Mouse (Mus musculus): ENCODE measurements around the gene Pgpep1l.

Gene Pgpep1l

GRCm38 (mm10) chr7:68262612-68263200 lies 1.3 kb downstream of the Pgpep1l start:
- no peak for DNase-seq (ENCODE audit: extremely low read depth, low read depth)

- DNase-seq (ENCODE audit: extremely low read depth, low read depth), result no peak
These were observed 4.4 kb downstream of the Pgpep1l start for GRCm38 (mm10) chr7:68259523-68260081.

- no peak for DNase-seq (ENCODE audit: extremely low read depth, low read depth)
These were observed 5.5 kb downstream of the Pgpep1l start for GRCm38 (mm10) chr7:68258326-68259150.

DNA sequence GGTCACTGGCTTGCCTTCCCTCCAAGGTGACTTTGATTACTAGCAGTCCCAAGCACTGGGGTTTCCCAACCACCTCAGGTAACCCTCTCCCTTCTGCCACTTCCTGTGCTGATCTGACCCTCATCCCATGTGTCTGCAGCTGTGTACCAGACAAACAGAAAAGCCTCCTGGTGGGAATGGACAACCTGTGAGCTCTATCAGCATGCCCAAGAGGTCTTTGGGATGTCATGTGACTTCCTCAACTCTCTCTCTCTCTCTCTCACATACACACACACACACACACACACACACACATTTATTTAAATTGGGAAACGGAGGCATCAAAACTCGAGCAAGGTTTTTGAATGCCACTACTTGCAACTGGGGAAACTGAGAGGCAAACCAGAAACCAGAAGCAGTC lies 6.3 kb downstream of the Pgpep1l start:
- no peak for DNase-seq (ENCODE audit: extremely low read depth, low read depth)

GRCm38 (mm10) chr7:68250902-68251301 lies 13.1 kb downstream of the Pgpep1l start:
- DNase-seq (ENCODE audit: extremely low read depth, low read depth), result no peak

GRCm38 (mm10) chr7:68250411-68250810 lies 13.6 kb downstream of the Pgpep1l start:
- DNase-seq (ENCODE audit: extremely low read depth, low read depth), result no peak

DNA sequence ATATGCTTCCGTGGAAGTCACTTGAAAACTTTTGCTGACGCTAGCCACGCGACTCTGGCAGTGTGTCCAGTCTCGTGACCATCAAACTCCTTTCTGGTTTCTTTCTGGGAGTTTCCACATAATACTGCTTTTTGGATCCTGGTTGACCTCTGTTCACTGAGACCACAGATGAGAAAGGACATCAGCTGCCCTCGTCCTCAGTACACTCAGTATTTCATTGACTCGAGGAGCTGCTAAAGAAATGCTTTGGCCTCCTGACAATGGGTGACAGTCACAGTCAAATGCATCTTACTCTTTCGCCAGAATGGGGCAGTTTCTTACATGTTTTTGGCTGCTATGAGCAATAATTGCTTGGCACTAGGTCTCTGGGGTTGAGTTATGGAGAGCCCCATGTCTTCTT lies 17.8 kb downstream of the Pgpep1l start:
- no peak for DNase-seq (ENCODE audit: extremely low read depth, low read depth)

GRCm38 (mm10) chr7:68245681-68246080 lies 18.4 kb downstream of the Pgpep1l start:
- DNase-seq (ENCODE audit: extremely low read depth, low read depth), result no peak

- DNase-seq (ENCODE audit: extremely low read depth, low read depth), result no peak
These were observed 22.8 kb downstream of the Pgpep1l start for GRCm38 (mm10) chr7:68241205-68241604.

GRCm38 (mm10) chr7:68239220-68239827 lies 24.7 kb downstream of the Pgpep1l start:
- DNase-seq (ENCODE audit: extremely low read depth, low read depth), result no peak

- no peak for DNase-seq (ENCODE audit: extremely low read depth, low read depth)
These were observed 27.2 kb downstream of the Pgpep1l start for GRCm38 (mm10) chr7:68236817-68237216.

DNA sequence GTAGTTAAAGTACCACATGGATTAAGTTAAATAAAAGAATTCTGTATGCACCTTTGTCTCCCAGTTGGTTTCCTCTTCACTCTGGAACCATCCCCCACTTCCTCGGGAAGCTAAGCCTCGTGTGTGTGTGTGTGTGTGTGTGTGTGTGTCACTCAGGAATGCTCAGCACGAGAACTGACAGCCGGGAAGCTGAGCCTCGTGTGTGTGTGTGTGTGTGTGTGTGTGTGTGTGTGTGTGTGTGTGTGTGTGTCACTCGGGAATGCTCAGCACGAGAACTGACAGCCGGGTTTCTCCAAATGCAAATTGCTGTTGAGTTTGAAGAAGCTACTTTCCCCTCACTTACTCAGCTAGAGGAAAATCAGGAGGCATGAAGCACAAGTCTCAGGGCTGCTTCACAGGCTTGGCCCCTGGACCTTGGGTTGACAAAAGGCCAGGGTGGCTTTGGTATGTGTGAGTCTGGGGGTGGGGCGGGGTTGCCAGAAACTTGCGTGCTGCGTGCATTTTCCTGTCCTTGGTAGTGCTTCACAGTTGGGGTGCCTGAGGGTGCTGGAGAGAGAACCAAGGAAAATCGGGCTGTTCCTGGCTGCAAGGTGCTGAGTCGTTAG lies 30.3 kb downstream of the Pgpep1l start:
- no peak for DNase-seq (ENCODE audit: extremely low read depth, low read depth)

- no peak for DNase-seq (ENCODE audit: extremely low read depth, low read depth)
These were observed 31.5 kb downstream of the Pgpep1l start for GRCm38 (mm10) chr7:68232521-68232920.

DNA sequence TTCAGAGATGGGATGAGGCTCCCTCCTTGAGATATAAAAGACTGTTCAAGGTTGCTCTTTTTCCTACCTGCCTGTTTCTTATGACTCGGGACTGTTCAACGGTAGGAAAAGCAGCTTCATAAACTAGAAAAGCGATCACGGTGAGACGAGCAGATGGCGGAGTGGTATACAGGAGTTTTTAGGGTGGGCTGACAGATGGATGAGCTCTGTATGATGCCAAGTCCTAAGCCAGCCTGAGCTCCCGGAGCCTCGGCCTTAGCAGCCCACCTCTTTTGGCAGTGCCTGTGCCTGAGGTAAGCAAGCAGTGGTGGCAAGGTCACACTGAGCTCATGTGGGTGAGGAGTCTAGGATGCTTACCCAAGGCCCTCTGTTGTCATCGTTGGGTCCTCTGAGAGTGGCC lies 33.2 kb downstream of the Pgpep1l start:
- DNase-seq (ENCODE audit: extremely low read depth, low read depth), result no peak

DNA sequence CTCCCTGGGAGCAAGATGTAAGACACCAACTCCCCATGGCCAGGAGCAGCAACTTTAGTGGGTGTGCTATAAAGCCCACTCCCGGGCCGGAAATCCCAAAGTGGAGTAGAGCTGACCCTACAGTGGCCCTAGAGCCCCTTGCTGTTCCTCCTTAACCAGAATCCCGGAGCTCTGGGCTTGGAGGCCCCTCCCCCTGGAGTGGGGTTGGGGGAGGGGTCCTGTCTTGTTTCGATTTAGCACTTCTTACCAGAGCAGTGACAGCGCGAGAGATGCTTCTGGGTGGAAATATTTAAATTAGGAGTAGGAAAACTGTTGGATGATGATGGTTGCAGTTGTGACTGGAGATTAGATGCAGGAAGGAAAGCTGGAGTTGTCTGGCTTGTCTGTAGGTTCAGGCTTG lies 35.5 kb downstream of the Pgpep1l start:
- no peak for DNase-seq (ENCODE audit: extremely low read depth, low read depth)

- peak; percentile 4 for DNase-seq (ENCODE audit: extremely low read depth, low read depth)
These were observed 36.4 kb downstream of the Pgpep1l start for GRCm38 (mm10) chr7:68227621-68228020.

GRCm38 (mm10) chr7:68227021-68227420 lies 37.0 kb downstream of the Pgpep1l start:
- DNase-seq (ENCODE audit: extremely low read depth, low read depth), result no peak

GRCm38 (mm10) chr7:68225427-68226054 lies 38.5 kb downstream of the Pgpep1l start:
- peak; percentile 2 for DNase-seq (ENCODE audit: extremely low read depth, low read depth)

DNA sequence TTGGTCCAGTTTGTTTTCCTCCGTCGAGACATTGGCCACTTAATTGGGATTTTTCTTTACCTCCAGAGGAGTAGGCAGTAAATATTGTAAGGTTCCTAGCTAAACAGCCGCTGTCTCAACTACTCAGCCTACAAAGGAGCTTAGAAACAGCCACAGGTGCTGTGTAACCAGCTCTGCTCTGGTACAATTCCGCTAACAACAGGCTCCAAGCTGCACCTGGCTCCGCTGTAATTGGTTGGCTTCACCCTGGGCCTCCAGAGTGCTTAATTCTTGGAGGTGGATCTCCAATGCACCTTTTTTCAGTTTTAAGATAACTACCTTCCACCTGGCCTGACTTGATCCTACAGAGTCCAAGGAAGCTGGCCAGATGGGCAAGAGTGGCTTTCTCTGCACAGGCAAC lies 40.0 kb downstream of the Pgpep1l start:
- no peak for DNase-seq (ENCODE audit: extremely low read depth, low read depth)

DNA sequence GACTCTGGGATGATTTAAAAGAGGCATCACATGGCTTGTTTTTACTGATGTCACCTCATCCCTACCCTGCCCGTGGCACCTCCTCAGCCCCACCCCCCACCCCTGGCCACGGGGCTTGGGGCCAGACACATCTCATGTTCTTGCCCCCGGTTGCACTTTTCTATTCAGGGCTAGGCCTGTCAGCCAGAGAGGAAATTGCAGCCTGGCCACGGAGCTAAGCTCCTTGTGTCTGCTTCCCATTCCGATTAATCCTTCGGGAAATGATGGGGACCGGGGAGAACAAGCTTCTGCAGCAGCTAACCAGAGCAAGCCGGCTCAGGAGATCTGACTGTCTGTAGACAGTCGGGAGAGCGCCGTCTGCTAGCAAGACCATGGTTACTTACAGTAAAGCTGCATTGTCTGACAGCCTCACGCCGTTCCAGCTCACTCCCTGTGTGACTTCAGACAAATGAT lies 40.7 kb downstream of the Pgpep1l start:
- no peak for DNase-seq (ENCODE audit: extremely low read depth, low read depth)

- DNase-seq (ENCODE audit: extremely low read depth, low read depth), result no peak
These were observed 42.3 kb downstream of the Pgpep1l start for GRCm38 (mm10) chr7:68221677-68222230.
